Mouse (Mus musculus) layer of hippocampus, adult 2 months (tissue): Measurements from ENCODE around the gene Fbxw28. TPM values are rescaled to one million over a fixed set of nuclear protein-coding genes. Genes with fewer than 3 reads are reported as not detected.
"Not testable (repeated sequence)": the region's sequence is repeated elsewhere in the genome, so short reads cannot be mapped to it uniquely, and the experiment has no call there.

Source experiments
- DNase-seq, 2 experiments: peaks; one replicate each; pipeline ENCODE4 v3.0.0; 2022; ENCODE audit warnings: low spot score in 2 of 2
- H3K27ac ChIP-seq: fragments of 200-600 bp; 2 replicates; pipeline ENCODE4 v1.8.1; 2022
- H3K4me3 ChIP-seq: fragments of 200-600 bp; 2 replicates; pipeline ENCODE4 v1.8.1; 2022; ENCODE audit warnings: mild to moderate bottlenecking
- long read RNA-seq, 2 experiments: library from polyadenylated mRNA; stranded (forward); transcript quantifications; one replicate each; pipeline ENCODE4 v2.0.0; 2021; ENCODE audit warnings: borderline mapping rate in 2 of 2
- total RNA-seq, 2 experiments: library from RNA; stranded (reverse); gene quantifications; 2 replicates each; pipeline ENCODE4 v1.2.3; 2021

Fbxw28 gene
- not detected for total RNA-seq
- long read RNA-seq, experiment 1 = 0 reads
- long read RNA-seq, experiment 2 = 0 reads

GRCm38 (mm10) chr9:109339559-109339958 is at the start of gene Fbxw28:
Gene Fbxw28, minus strand, starts transcription at chr9:109339659.
- H3K27ac ChIP-seq, H3K4me3 ChIP-seq, DNase-seq: not testable (repeated sequence)

GRCm38 (mm10) chr9:109287576-109287975 is 51.9 kb downstream of the Fbxw28 start, which contains the start of gene Fbxw14:
Gene Fbxw14, minus strand, starts transcription at chr9:109287676.
- not testable (repeated sequence) for H3K4me3 ChIP-seq, DNase-seq, H3K27ac ChIP-seq

Other genes with a start within 250 kb of the Fbxw28 start
- 10 to 100 TPM; 84.4 to 92.7 TPM for gene Plxnb1, start 244.3 kb downstream of the Fbxw28 start, total RNA-seq
- gene Fbxw21, start 177.6 kb downstream of the Fbxw28 start, total RNA-seq = not detected
- not detected for gene Fbxw13, start 143.7 kb downstream of the Fbxw28 start, total RNA-seq
- gene Fbxw20, start 104.9 kb downstream of the Fbxw28 start, total RNA-seq = not detected
- gene Fbxw14, start 52.0 kb downstream of the Fbxw28 start, total RNA-seq = not detected
- not detected for gene Fbxw22, start 64.6 kb upstream of the Fbxw28 start, total RNA-seq
- not detected for gene Fbxw16, start 109.5 kb upstream of the Fbxw28 start, total RNA-seq
- not detected for gene Fbxw19, start 156.2 kb upstream of the Fbxw28 start, total RNA-seq
- gene Fbxw15, start 228.6 kb upstream of the Fbxw28 start, total RNA-seq = not detected